Mouse (Mus musculus): ENCODE data around the gene Clec4a1.

DNA sequence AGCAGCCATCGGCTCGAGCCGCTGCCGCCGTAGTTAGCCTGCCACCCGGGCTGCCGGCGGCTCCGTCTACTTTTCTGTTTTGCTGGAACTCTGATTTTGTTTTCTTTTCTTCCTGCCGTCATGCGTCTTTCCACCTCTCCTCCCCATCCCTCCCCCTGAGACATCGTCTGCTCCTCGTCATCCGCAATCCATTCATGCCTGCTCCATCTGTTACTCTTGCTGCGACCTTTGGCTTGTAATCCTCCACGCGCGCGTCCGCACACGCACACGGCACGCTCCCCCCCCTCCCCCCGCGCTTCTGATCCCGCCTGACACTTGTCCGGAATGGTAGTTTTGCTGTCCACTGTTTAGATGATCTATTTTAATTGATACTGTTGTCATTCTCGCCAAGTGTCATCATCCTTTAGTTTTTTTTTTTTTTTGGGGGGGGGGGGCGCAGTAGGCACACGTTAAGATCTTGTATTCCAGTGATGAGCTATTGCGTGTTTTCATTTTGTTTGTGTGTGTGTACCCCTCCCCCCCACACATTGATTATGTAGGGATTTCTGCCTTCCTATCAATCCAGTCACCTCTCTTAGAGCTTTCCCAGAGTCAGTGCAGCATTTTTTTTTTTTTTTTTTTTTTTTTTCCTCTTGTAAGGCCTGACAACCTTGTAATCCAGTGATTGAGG lies 46.8 kb upstream of the Clec4a1 start:
- TF ChIP-seq POLR2A (IDR thresholded peaks at IDR 0.05; ENCODE audit: low read depth, low read length) (no peak), CTCF (IDR thresholded peaks at IDR 0.05; ENCODE audit: extremely low read depth, insufficient read length, insufficient replicate concordance, low read depth, low read length) (no peak)

All from small intestine, adult 2 months (tissue).